Mouse (Mus musculus) limb, embryonic 10.5 days (tissue): ENCODE measurements at regions not wholly inside any gene's neighbourhood (a gene's known extent, or its start where the extent isn't known, plus 50 kb on each side); places are given as distances from the start of the nearest gene placed in this dataset.

Experiments used
- DNase-seq: peaks from one replicate; pipeline ENCODE4 v3.0.0-alpha.2; 2017; ENCODE audit warnings: low spot score
- H3K27ac ChIP-seq: fragments of 300-500 bp; sonication (generic); 2 replicates; pipeline ENCODE4 v1.5.1; 2016; ENCODE audit warnings: mild to moderate bottlenecking
- H3K27me3 ChIP-seq: fragments of 300-500 bp; sonication (generic); 2 replicates; pipeline ENCODE4 v1.6.1; 2016; ENCODE audit warnings: low read depth, mild to moderate bottlenecking; ENCODE audit not compliant: poor library complexity, severe bottlenecking
- H3K36me3 ChIP-seq: fragments of 300-500 bp; sonication (generic); 2 replicates; pipeline ENCODE4 v1.6.1; 2016; ENCODE audit warnings: mild to moderate bottlenecking, moderate library complexity
- H3K4me1 ChIP-seq: fragments of 300-500 bp; sonication (generic); 2 replicates; pipeline ENCODE4 v1.6.1; 2016
- H3K4me3 ChIP-seq: fragments of 300-500 bp; sonication (generic); 2 replicates; pipeline ENCODE4 v1.5.1; 2016; ENCODE audit warnings: mild to moderate bottlenecking, moderate library complexity
- H3K9me3 ChIP-seq: fragments of 300-500 bp; sonication (generic); replicated peaks from 2 replicates; pipeline ENCODE4 v1.6.1; 2016; ENCODE audit warnings: mild to moderate bottlenecking
- WGBS: fragments of 180-500 bp; shearing (Covaris S2); methylation state at CpG from one replicate; pipeline ENCODE4 v1.1.7; 2016; 5-methylcytosine and 5-hydroxymethylcytosine counted together

GRCm38 (mm10) chr3:52608086-52608426 lies 339.9 kb downstream of the Foxo1 start:
- 91% methylated on average over 5 of the region's 5 CpGs for WGBS

GRCm38 (mm10) chr3:52607379-52608085 lies 339.4 kb downstream of the Foxo1 start:
- H3K27ac ChIP-seq: no peak overlapping the region
- no peaks in the 10 kb centered on the region for H3K36me3 ChIP-seq
- 91% methylated on average over 12 of the region's 12 CpGs for WGBS
- no peaks in the 10 kb centered on the region for H3K9me3 ChIP-seq
- no peak overlapping the region for H3K4me3 ChIP-seq
- DNase-seq: no peak
- no peaks in the 10 kb centered on the region for H3K27me3 ChIP-seq
- peaks cover 16% of the 10 kb centered on the region for H3K4me1 ChIP-seq

More at GRCm38 (mm10) chr3:52608086-52608426, 339.9 kb downstream of the Foxo1 start:
- H3K36me3 ChIP-seq: no peaks in the 10 kb centered on the region
- DNase-seq: no peak
- H3K4me3 ChIP-seq: no peak overlapping the region
- peaks cover 16% of the 10 kb centered on the region for H3K4me1 ChIP-seq
- no peak overlapping the region for H3K27ac ChIP-seq
- H3K27me3 ChIP-seq: no peaks in the 10 kb centered on the region
- H3K9me3 ChIP-seq: no peaks in the 10 kb centered on the region

- H3K4me1 ChIP-seq: peaks cover 16% of the 10 kb centered on the region
- H3K27me3 ChIP-seq: no peaks in the 10 kb centered on the region
- no peaks in the 10 kb centered on the region for H3K9me3 ChIP-seq
- H3K36me3 ChIP-seq: no peaks in the 10 kb centered on the region
- WGBS: 55% methylated on average over 6 of the region's 6 CpGs
- no peak for DNase-seq
- H3K4me3 ChIP-seq: no peak overlapping the region
- H3K27ac ChIP-seq: no peak overlapping the region
Measured at GRCm38 (mm10) chr3:52605261-52605771, 337.2 kb downstream of the Foxo1 start.

- 76% methylated on average over 8 of the region's 8 CpGs for WGBS
- Histone ChIP-seq H3K27me3 (no peaks in the 10 kb centered on the region), H3K9me3 (no peaks in the 10 kb centered on the region), H3K4me3 (no peak overlapping the region), H3K27ac (no peak overlapping the region), H3K36me3 (no peaks in the 10 kb centered on the region), H3K4me1 (peaks cover 16% of the 10 kb centered on the region)
- peak; percentile 33 for DNase-seq
Measured at GRCm38 (mm10) chr3:52603244-52603704, 335.1 kb downstream of the Foxo1 start.

- H3K9me3 ChIP-seq: no peaks in the 10 kb centered on the region
- H3K27me3 ChIP-seq: no peaks in the 10 kb centered on the region
- no peak for DNase-seq
- peaks cover 16% of the 10 kb centered on the region for H3K4me1 ChIP-seq
- no peak overlapping the region for H3K27ac ChIP-seq
- H3K4me3 ChIP-seq: no peak overlapping the region
- 92% methylated on average over 21 of the region's 21 CpGs for WGBS
- H3K36me3 ChIP-seq: no peaks in the 10 kb centered on the region
Measured at GRCm38 (mm10) chr3:52601011-52601745, 333.0 kb downstream of the Foxo1 start.

- no peak for DNase-seq
- WGBS: 89% methylated on average over 13 of the region's 13 CpGs
- H3K4me3 ChIP-seq: no peak overlapping the region
- no peak overlapping the region for H3K27ac ChIP-seq
- H3K36me3 ChIP-seq: no peaks in the 10 kb centered on the region
- H3K27me3 ChIP-seq: no peaks in the 10 kb centered on the region
- peaks cover 14% of the 10 kb centered on the region for H3K4me1 ChIP-seq
- H3K9me3 ChIP-seq: no peaks in the 10 kb centered on the region
Measured at GRCm38 (mm10) chr3:52600581-52600980, 332.4 kb downstream of the Foxo1 start.

GRCm38 (mm10) chr3:52600146-52600545 lies 332.0 kb downstream of the Foxo1 start:
- Histone ChIP-seq H3K9me3 (no peaks in the 10 kb centered on the region), H3K36me3 (no peaks in the 10 kb centered on the region), H3K27me3 (no peaks in the 10 kb centered on the region), H3K27ac (no peak overlapping the region), H3K4me1 (peaks cover 10% of the 10 kb centered on the region), H3K4me3 (no peak overlapping the region)
- no peak for DNase-seq
- WGBS: 93% methylated on average over 4 of the region's 4 CpGs

- DNase-seq: no peak
- Histone ChIP-seq H3K4me3 (no peak overlapping the region), H3K4me1 (no peaks in the 10 kb centered on the region), H3K27ac (no peak overlapping the region), H3K9me3 (no peaks in the 10 kb centered on the region), H3K27me3 (no peaks in the 10 kb centered on the region), H3K36me3 (no peaks in the 10 kb centered on the region)
- WGBS: 87% methylated on average over 4 of the region's 4 CpGs
Measured at GRCm38 (mm10) chr3:52586418-52586817, 318.3 kb downstream of the Foxo1 start.

- WGBS: 80% methylated on average over 3 of the region's 3 CpGs
- Histone ChIP-seq H3K4me3 (no peak overlapping the region), H3K4me1 (no peaks in the 10 kb centered on the region), H3K36me3 (no peaks in the 10 kb centered on the region), H3K9me3 (no peaks in the 10 kb centered on the region; the same call in 1 of the 2 replicates), H3K27me3 (no peaks in the 10 kb centered on the region), H3K27ac (no peak overlapping the region)
- DNase-seq: no peak
Measured at GRCm38 (mm10) chr3:52579917-52580316, 311.8 kb downstream of the Foxo1 start.

- Histone ChIP-seq H3K27ac (no peak overlapping the region), H3K9me3 (no peaks in the 10 kb centered on the region; the same call in 1 of the 2 replicates), H3K27me3 (no peaks in the 10 kb centered on the region), H3K4me3 (no peak overlapping the region), H3K36me3 (no peaks in the 10 kb centered on the region), H3K4me1 (no peaks in the 10 kb centered on the region)
- 91% methylated on average over 3 of the region's 3 CpGs for WGBS
- no peak for DNase-seq
Measured at GRCm38 (mm10) chr3:52579096-52579495, 311.0 kb downstream of the Foxo1 start.

- Histone ChIP-seq H3K4me3 (no peak overlapping the region), H3K36me3 (no peaks in the 10 kb centered on the region), H3K9me3 (no peaks in the 10 kb centered on the region; the same call in 1 of the 2 replicates), H3K27me3 (no peaks in the 10 kb centered on the region), H3K27ac (no peak overlapping the region), H3K4me1 (no peaks in the 10 kb centered on the region)
- DNase-seq: no peak
- WGBS: 85% methylated on average over 6 of the region's 6 CpGs
Measured at GRCm38 (mm10) chr3:52576703-52577244, 308.6 kb downstream of the Foxo1 start.

- Histone ChIP-seq H3K27me3 (no peaks in the 10 kb centered on the region), H3K36me3 (no peaks in the 10 kb centered on the region), H3K4me3 (no peak overlapping the region), H3K27ac (no peak overlapping the region), H3K4me1 (no peaks in the 10 kb centered on the region), H3K9me3 (no peaks in the 10 kb centered on the region; the same call in 1 of the 2 replicates)
- WGBS: 91% methylated on average over 8 of the region's 8 CpGs
- no peak for DNase-seq
Measured at GRCm38 (mm10) chr3:52575237-52575798, 307.2 kb downstream of the Foxo1 start.

- WGBS: 87% methylated on average over 6 of the region's 6 CpGs
- no peaks in the 10 kb centered on the region; the same call in 1 of the 2 replicates for H3K9me3 ChIP-seq
- H3K4me1 ChIP-seq: no peaks in the 10 kb centered on the region
Measured at GRCm38 (mm10) chr3:52574341-52574740, 306.2 kb downstream of the Foxo1 start.

More at GRCm38 (mm10) chr3:52574341-52574740, 306.2 kb downstream of the Foxo1 start:
- Histone ChIP-seq H3K27me3 (no peaks in the 10 kb centered on the region), H3K4me3 (no peak overlapping the region), H3K36me3 (no peaks in the 10 kb centered on the region), H3K27ac (no peak overlapping the region)
- DNase-seq: no peak
